Mouse (Mus musculus): ENCODE data around the gene Crygc. TPM values are rescaled to one million over a fixed set of nuclear protein-coding genes. Genes with fewer than 3 reads are reported as not detected.

Crygc gene
- not detected in 2 replicates for polyA plus RNA-seq (2012; ENCODE audit: insufficient read depth, insufficient read length, missing spikeins)

DNA sequence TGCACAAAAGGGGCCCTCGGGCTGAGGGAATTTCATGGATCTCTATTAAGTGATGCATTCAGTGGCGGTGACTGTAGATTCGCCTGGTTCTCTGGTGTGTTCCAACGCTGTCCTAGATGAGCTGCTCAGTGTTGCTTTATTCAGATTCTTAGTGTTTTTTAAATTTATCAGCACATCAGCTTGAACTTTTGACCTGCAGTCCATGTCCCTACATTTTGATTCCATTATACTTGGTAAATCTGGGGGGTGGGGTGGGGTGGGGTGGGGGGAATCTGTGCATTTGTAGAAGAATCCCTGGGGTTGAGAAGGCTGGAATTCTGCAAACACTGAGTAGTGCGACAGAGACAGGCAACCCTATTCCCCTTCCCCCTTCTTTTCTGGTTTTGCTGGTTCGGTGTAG is at the start of gene Crygc:
Gene Crygc, minus strand, starts transcription at position 101 of the 400 bp plus-strand sequence.
- H3K27ac ChIP-seq (replicated peaks; ENCODE audit: low read depth, low read length) = no peak within 1 kb of the TSS
- no peak within 1 kb of the TSS for H3K4me3 ChIP-seq (ENCODE audit: insufficient read depth, low read depth, low read length)
- no peaks in the 10 kb centered on the region for H3K4me1 ChIP-seq (ENCODE audit: control insufficient read depth, insufficient read depth, insufficient read length, low read length)

DNA sequence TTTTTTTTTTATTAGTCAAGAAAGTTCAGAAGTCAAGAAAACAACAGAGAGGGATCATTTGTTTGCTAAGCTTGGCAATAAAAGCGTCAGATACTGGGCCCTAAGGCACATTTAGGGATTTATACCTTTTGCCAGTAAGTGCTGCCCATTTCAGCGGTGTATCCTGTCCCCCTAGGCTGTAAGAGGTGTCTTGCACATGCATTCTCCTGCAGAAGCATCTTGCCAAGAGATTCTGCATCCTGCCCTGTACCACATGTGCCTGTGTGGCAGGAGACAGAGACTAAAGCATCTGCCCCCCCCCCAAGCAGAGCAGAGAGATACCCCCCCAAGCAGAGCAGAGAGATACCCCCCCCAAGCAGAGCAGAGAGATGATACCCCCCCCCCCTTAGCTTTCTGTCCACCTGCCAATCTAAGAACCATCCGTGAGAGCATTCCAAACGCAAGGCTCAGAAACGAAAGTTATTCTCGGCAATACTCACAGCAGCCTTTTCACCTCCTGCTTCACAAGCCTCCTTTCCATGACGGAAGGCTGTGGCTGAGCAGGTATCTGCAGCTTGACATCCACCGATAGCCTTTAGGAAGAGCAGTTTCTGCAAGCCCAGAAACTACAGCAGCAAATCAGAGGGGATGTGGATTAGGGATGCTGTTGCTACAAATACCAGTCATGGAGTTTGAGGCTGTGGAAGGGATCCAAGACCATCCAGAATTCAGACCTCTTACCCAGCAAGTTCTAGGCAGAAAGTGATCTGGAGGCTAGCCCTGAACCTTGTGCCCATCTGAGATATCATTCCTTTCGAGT is 49.3 kb upstream of the Crygc start, which contains the start of gene D630023F18Rik:
Gene D630023F18Rik, minus strand, starts transcription at position 641 of the 799 bp plus-strand sequence.
- Histone ChIP-seq H3K27ac (replicated peaks; ENCODE audit: low read depth, low read length) (no peak within 1 kb of the TSS), H3K4me1 (ENCODE audit: control insufficient read depth, insufficient read depth, insufficient read length, low read length) (no peaks in the 10 kb centered on the region), H3K4me3 (ENCODE audit: insufficient read depth, low read depth, low read length) (no peak within 1 kb of the TSS; the same call in 1 of the 2 replicates)

DNA sequence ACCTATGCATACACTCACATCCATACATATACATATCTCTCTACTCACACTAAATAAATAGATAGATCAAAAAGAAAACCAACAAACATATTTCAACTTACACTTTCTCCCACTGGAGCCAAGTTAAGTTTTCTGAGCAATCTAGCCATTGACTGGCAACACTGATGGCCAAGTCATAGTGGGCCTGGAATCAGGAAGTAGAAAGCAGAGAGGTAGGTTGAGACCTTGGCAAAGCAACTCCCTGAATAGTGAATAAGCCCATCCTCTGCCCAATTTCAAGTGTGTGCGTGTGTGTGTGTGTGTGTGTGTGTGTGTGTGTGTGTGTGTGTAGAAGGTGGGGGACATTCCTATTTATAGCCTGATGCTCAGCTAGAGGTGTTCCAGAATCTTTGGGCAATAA is 45.9 kb upstream of the Crygc start, which contains the start of gene Gm28845:
Gene Gm28845, minus strand, starts transcription at position 121 of the 400 bp plus-strand sequence.
- Histone ChIP-seq H3K27ac (replicated peaks; ENCODE audit: low read depth, low read length) (no peak within 1 kb of the TSS), H3K4me3 (ENCODE audit: insufficient read depth, low read depth, low read length) (no peak within 1 kb of the TSS), H3K4me1 (ENCODE audit: control insufficient read depth, insufficient read depth, insufficient read length, low read length) (no peaks in the 10 kb centered on the region)

DNA sequence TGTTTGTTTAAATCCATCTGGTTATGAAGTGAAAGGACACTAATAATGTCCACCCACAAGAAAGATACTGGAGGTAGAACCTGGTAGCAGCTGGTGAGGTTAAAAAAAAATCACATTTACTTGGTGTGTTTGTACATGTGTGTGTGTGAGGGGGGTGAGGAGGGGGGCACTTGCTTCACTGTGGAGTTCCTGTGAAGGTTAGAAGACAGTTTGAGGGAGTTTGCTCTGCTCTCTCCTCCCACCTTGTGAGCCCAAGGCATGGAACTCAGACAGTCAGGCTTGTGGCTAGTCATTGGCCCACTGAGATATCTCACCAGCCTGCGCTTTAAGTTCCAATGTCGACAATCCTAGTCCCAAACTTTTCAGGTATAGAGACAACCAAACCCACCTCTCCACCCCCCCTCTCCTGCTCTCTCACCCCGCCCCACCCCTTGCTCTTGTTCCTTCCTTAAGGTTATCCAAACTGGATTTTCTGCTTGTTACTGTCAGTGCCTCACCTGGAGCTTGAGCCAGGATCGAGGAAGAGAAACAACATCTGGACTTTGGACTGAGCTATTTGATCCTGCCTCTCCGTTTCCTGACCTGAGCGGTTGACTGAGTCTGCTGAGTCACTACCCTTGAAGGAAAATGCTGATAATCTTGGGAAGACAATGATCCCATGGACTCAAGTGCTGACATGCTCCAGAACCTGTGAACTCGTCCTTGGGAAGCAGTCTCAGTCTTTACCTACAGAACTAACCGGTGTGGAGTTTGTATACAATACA is 44.8 kb upstream of the Crygc start:
- H3K27ac ChIP-seq (replicated peaks; ENCODE audit: low read depth, low read length) = no peak overlapping the region
- no peaks in the 10 kb centered on the region for H3K4me1 ChIP-seq (ENCODE audit: control insufficient read depth, insufficient read depth, insufficient read length, low read length)
- H3K4me3 ChIP-seq (ENCODE audit: insufficient read depth, low read depth, low read length) = no peak overlapping the region

DNA sequence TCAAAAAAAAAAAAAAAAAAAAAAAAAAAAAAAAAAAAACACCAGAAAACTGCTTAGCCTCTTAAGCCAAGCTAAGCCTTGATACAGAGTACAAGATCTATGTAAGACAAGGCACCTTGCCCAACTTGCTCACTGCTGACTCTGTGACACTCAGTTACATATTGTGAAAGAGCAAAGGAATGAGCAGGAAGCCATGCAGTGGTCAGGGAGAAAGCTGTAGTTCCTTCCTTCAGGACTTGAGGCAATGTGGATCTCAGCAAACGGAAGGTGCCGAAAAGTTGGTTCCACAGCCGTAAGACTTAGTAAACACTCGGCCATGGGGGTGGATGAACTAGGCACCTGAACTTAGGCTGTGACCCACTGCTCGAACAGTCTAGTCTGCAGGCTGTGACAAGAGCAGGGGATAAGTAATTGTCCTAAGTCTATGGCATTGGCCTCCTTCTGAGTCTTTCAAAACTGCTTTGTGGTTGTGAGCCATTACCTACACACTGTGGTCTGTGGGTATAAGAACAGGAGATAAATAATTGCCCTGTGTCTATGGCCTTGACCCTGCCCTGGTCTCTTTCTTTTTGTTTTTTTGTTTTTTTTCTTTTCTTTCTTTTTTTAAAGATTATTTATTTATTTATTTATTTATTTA is 40.2 kb upstream of the Crygc start:
- no peaks in the 10 kb centered on the region for H3K4me1 ChIP-seq (ENCODE audit: control insufficient read depth, insufficient read depth, insufficient read length, low read length)
- peak overlapping the region; percentile 6 for H3K27ac ChIP-seq (replicated peaks; ENCODE audit: low read depth, low read length)
- no peak overlapping the region for H3K4me3 ChIP-seq (ENCODE audit: insufficient read depth, low read depth, low read length)

DNA sequence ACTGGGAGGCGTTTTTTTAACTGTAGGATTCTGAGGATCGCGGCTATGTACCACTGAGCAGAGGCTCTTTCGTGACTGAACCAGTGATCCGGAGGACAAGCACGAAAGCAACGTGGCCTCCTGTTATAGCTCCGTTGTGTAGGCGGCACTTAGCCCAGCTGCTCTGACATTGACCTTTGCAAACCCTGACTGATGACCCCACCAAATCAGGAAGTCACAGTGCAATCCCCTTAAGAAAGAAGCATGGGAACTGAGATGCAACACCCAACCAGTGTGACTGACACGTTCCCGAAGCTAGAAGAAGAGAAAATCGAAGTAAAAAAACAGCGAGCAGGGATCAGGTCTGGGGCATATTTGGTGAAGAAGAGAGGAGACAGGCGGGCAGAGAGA is 39.3 kb upstream of the Crygc start:
- peak overlapping the region; percentile 8 for H3K4me3 ChIP-seq (ENCODE audit: insufficient read depth, low read depth, low read length)
- no peaks in the 10 kb centered on the region for H3K4me1 ChIP-seq (ENCODE audit: control insufficient read depth, insufficient read depth, insufficient read length, low read length)
- H3K27ac ChIP-seq (replicated peaks; ENCODE audit: low read depth, low read length) = peak overlapping the region; percentile 51

DNA sequence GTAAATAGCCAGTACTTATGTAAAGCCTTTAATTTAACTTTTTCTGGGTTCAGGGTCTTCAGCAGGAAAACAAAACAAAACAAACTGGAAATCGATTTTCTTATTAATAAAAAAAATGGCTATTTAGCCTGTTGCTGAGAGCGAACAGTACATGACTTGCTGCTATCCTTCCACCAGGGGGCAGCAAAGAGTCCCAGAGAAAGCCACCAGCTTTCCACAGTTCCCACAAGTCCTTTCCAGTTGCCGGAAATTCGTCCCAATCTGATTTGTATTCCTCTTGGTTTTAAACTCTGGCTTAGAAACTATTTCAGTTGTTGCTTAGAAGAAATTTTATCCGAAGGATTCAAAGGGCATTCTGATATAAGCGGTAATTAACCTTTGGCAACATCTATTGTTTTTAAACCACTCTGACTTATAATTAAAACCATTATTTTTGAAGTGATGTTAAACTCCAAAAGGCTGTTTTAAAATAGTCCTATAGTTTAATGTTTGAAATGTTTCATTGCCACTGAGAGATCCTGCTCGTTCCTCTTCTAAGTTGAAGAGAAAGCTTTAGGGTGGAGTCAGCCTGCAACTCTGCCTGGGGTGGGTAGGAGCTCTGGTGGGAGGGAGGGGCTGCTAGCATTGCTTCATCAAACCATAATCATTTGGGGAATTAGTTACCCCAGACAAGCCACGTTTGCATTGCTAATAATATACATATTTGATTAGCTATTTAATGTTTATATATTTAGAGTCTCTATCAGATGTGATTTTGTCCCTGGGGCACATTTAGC is 38.7 kb upstream of the Crygc start:
- peak overlapping the region; percentile 51 for H3K27ac ChIP-seq (replicated peaks; ENCODE audit: low read depth, low read length)
- H3K4me3 ChIP-seq (ENCODE audit: insufficient read depth, low read depth, low read length) = peak overlapping the region; percentile 8
- H3K4me1 ChIP-seq (ENCODE audit: control insufficient read depth, insufficient read depth, insufficient read length, low read length) = no peaks in the 10 kb centered on the region

DNA sequence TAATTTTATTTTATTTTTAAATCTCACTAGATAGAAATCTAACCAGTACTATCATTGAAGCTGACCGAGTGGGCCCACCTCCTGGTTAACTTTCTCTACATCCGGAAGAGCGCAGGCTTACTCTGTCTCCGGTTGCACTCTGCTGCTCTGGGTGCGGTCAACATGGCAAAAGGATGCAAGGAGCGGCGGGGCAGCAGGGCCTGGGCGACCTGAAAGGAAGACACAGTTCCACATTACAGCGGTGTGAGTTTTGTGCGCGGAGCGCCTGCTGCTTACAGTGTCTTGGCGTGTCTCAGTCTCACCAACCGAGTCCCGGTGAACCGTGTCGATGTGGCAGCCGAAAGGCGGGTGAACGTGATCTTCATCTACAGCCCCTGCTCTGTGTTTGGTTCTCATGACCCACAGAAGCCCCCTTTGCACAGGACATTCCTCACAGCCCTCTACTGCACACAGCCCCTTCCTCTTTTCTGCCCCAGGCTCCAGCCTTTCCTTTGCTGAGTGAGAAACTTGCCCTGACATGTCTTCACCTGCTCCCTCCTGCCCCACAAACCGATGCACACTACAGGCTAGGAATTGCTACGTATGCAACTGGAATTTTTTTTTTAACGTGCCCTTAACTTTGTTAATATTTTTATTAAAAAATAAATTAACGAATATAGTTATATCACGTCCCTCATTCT is 36.4 kb upstream of the Crygc start:
- Histone ChIP-seq H3K4me1 (ENCODE audit: control insufficient read depth, insufficient read depth, insufficient read length, low read length) (no peaks in the 10 kb centered on the region), H3K4me3 (ENCODE audit: insufficient read depth, low read depth, low read length) (no peak overlapping the region), H3K27ac (replicated peaks; ENCODE audit: low read depth, low read length) (no peak overlapping the region)

DNA sequence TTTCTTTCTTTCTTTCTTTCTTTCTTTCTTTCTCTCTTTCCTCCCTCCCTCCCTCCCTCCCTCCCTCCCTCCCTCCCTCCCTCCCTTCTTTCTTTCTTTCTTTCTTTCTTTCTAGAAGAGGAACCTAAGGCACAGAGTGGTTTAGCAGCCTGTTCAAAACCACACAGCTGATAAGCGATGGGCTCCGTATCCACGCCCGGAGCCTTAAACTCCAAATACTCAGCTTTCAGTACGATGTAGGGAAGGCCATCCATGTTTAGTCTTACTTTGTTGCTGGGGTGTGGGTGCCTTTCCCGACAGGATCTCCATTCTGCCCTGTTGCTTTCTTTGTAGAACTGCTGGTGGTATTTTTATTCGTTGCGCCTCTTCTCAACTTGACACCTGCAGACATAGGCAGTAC is 35.7 kb upstream of the Crygc start:
- Histone ChIP-seq H3K4me1 (ENCODE audit: control insufficient read depth, insufficient read depth, insufficient read length, low read length) (no peaks in the 10 kb centered on the region), H3K4me3 (ENCODE audit: insufficient read depth, low read depth, low read length) (no peak overlapping the region)

DNA sequence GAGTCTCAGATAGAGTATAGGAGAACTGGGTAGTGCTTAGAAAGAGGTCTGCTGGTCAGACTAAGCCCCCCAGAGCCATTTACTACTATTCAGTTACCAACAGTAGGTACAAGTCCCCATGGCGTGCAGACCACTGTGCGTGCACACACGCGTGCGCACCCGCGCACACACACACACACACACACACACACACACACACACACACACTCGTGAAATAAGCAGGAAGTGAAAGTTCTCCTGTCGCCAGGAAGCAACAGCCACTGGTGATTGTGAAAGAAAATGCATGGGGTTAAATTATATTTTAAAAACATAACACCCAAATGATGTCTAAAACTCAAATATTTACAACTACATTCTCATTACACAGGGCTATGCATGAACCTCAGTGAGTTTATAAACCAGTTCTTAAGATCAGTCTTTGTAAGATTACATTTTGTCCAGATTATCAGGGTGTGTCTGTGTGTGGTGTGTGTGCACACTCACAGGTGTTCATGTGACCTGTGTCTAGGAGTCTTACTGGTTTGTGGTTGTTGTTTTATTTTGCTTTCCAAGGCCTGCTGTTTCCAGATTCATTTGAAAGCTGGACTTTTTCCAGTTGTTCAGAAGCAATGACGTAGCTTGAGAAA is 34.3 kb upstream of the Crygc start:
- no peak overlapping the region for H3K27ac ChIP-seq (replicated peaks; ENCODE audit: low read depth, low read length)
- H3K4me1 ChIP-seq (ENCODE audit: control insufficient read depth, insufficient read depth, insufficient read length, low read length) = no peaks in the 10 kb centered on the region
- no peak overlapping the region for H3K4me3 ChIP-seq (ENCODE audit: insufficient read depth, low read depth, low read length)

More for the DNA sequence above, 35.7 kb upstream of the Crygc start:
- no peak overlapping the region for H3K27ac ChIP-seq (replicated peaks; ENCODE audit: low read depth, low read length)

DNA sequence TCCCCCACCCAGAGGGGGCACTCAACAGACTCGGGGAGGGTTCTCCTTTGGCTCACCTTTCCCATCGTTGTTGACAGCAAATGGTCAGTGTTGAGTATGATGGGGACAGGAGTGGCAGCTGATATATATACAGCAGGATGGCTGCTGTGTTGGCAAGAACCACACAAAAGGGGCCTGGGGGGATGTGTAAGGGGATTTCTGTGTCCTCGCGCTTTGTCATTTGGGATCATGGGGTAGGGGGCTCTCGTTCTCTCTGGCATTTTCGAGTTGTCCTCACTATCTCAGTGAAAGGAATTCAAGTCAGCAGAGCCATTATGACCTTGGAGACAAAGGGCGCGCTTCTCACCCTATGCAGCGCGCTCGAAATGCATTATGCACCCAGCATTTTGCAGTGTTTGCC is 29.8 kb upstream of the Crygc start, which contains the start of gene Cryga:
Gene Cryga, minus strand, starts transcription at position 101 of the 400 bp plus-strand sequence.
- Histone ChIP-seq H3K4me1 (ENCODE audit: control insufficient read depth, insufficient read depth, insufficient read length, low read length) (no peaks in the 10 kb centered on the region), H3K27ac (replicated peaks; ENCODE audit: low read depth, low read length) (no peak within 1 kb of the TSS), H3K4me3 (ENCODE audit: insufficient read depth, low read depth, low read length) (no peak within 1 kb of the TSS)

DNA sequence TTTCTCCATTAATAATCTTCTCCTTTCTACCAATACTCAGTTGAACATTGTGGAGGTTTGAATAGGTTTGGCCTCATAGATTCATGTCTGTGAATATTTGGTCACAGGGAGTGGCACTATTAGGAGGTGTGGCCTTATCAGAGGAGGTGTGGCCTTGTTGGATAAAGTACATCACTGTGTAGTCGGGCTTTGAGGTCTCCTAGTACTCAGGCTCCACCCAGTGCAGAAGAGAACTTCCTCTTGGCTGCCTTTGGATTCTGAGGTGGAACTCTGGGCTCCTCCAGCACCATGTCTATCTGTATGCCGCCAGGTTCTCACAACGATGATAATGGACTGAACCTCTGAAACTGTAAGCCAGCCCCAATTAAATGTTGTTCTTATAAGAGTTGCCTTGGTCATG is 23.5 kb upstream of the Crygc start:
- H3K4me1 ChIP-seq (ENCODE audit: control insufficient read depth, insufficient read depth, insufficient read length, low read length) = no peaks in the 10 kb centered on the region
- no peak overlapping the region for H3K27ac ChIP-seq (replicated peaks; ENCODE audit: low read depth, low read length)
- H3K4me3 ChIP-seq (ENCODE audit: insufficient read depth, low read depth, low read length) = no peak overlapping the region

DNA sequence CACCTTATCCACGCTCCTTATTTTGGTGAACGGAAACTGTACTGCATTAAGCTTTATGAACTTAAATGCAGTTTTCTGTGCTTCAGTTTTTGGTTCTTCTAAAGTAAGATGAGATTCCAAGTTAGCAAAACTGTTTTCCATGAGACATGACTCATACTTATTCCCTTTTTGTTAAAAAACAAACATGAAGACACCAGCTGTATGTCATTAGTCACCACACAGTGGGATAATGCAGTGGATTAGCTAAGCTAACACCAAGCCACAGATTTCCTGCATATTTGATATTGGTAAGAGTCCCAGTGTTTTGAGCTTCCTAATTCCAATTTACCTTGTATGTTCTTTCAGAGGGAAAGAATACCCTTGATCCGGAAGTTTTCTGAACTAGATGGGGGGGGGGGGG is 18.1 kb upstream of the Crygc start:
- Histone ChIP-seq H3K27ac (replicated peaks; ENCODE audit: low read depth, low read length) (no peak overlapping the region), H3K4me1 (ENCODE audit: control insufficient read depth, insufficient read depth, insufficient read length, low read length) (no peaks in the 10 kb centered on the region), H3K4me3 (ENCODE audit: insufficient read depth, low read depth, low read length) (no peak overlapping the region)

DNA sequence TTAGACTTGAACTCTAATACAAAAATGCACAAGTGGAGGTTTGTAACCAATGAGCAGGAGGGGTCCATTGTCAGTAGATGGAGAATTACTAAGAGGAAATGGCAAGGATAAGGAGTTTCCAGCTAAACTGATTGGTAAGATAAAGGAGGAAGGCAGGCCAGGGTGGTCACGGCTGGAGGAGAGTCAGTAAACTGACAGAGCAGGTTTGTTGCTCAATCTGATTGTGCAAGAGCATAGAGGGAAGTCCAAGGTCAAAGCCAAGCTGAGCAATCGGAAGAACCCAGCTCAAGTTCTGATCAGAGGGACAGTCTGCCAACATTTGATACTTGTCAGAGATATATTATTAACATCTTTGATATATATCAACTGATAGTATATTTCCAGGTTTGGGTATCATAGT is 16.9 kb upstream of the Crygc start:
- Histone ChIP-seq H3K4me3 (ENCODE audit: insufficient read depth, low read depth, low read length) (no peak overlapping the region), H3K27ac (replicated peaks; ENCODE audit: low read depth, low read length) (no peak overlapping the region), H3K4me1 (ENCODE audit: control insufficient read depth, insufficient read depth, insufficient read length, low read length) (no peaks in the 10 kb centered on the region)
